Mouse (Mus musculus) liver, embryonic 14.5 days (tissue): ENCODE measurements around the gene Vps13c.

Experiments
- CTCF ChIP-seq: IDR thresholded peaks from 2 replicates; pipeline ENCODE4 v1.5.1; 2016; ENCODE audit warnings: antibody characterized with exemption, low read depth, control low read depth
- EP300 ChIP-seq: IDR thresholded peaks from 2 replicates; pipeline ENCODE4 v1.6.1; 2016; ENCODE audit warnings: antibody characterized with exemption, low read depth

- TF ChIP-seq CTCF (no peak), EP300 (no peak)
Measured at GRCm38 (mm10) chr9:68022311-68023043, 182.3 kb downstream of the Vps13c start.
